Mouse (Mus musculus): ENCODE data around the gene Rprm.
A peak's percentile ranks its signal among the peaks of the same experiment; 100 is the strongest.

DNA sequence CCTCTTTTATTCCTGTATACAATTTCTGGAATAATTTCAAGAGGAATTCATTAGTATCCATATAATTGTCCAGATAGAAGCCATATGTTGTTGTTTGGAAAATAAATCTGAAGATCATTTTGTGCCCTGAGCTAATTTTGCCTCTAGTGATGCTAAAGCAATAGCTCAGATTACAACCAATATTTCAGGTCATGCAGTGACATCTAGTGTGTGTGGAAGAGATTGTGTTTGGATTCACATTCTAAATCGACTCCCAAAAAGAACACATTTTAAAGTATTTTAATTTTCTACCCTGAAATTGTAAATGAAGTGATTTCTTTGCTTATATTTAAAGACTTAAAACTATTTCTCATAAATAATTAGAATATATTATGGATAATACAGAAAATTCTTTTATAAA, 14.6 kb upstream of the Rprm start:
- TF ChIP-seq POLR2A (IDR thresholded peaks at IDR 0.05; ENCODE audit: low read depth, low read length) (no peak), SMC3 (IDR thresholded peaks at IDR 0.05; ENCODE audit: low read depth, low read length) (peak; percentile 24; the same call in 1 of the 2 replicates), MAFK (IDR thresholded peaks at IDR 0.05; ENCODE audit: insufficient replicate concordance, low read length) (no peak), JUN (IDR thresholded peaks at IDR 0.05; ENCODE audit: insufficient read depth, low read depth, low read length) (no peak), CHD1 (IDR thresholded peaks at IDR 0.05; ENCODE audit: low read depth, low read length) (no peak), MEF2A (IDR thresholded peaks at IDR 0.05; ENCODE audit: borderline replicate concordance, low read depth, low read length) (no peak), UBTF (IDR thresholded peaks at IDR 0.05; ENCODE audit: low read depth, low read length) (no peak), CTCF (conservative IDR thresholded peaks at IDR 0.05 in 1 of 2, IDR thresholded peaks at IDR 0.05 in 1 of 2; ENCODE audit: low read depth in 2 of 2, low read length in 2 of 2) (peak in 1 of 2 experiments; percentile 43; a peak in 2 of 4 replicates)

All from CH12.LX (cell line).